Mouse (Mus musculus): ENCODE data around the gene Nup98. TPM values are rescaled to one million over a fixed set of nuclear protein-coding genes. Genes with fewer than 3 reads are reported as not detected.

Nup98 gene
- 2.6 and 5.6 TPM in 2 replicates for polyA plus RNA-seq (2012; ENCODE audit: low replicate concordance)

DNA sequence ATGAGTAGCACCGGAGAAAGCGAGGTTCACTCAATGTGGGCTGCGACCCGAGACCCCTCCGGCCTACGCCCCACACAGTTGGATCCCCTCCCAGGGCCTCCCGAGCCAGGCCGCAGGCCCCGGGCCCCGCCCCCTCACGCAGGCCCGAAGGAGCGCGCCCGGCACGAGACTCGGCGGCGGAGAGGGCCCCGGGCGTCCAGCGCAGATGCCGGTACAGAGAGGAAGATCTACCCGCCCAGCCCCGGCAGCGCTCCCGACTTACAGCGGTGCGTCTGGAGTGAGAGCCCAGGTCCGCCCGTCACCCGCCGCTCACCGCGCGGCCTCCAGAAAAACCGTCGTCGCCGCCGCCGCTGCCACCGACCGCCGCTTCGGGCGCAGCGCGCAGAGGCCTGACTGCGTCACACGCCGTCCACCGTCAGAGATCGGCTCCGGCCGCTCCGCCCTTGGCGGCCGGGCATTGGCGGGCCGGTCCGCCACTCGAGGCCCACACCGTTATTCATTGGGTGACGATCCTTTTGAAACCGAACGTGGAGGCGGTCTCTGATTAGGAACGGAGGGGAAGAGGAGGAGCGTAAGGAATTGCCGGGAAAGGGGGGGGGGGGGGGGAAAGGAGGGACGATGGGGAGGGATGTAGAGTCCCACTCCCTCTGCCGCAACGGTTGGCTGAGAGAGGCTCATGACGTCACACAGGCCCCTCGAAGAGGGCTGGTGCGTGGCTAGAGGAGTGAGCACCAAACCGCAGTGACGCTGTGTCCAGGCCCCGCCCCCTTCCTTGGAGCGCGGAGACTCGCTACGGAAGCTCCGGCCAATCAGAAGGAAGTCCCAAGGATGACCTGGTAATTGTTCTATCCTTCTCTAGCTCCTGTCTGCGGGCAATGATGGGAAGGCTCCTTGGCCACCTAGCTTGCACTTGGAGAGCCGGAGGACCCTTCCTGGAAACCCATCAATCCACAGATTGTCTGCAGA, at the start of gene Nup98, which contains the start of gene Pgap2:
Gene Nup98, minus strand, starts transcription at position 421 of the 966 bp plus-strand sequence.
Gene Pgap2, plus strand, starts transcription at position 453 of the 966 bp plus-strand sequence.

DNA sequence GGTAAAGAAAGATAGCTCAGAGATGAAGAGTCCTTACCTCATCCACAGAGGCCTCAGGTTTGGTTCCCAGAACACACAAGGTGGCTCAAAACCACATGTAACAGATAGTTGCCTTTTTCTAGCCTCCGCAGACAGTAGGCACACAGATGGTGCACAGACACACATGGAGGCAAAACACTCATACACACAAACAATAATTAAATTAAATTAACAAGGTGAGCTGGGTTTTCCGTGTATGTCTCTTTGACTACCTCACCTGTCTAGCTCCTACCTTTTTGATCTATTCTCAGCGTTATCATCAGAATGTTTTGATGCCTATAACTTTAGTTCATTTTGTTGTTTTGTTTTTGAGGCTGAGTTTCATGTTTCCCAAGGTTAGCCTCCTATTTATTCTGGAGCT, 46.0 kb upstream of the Nup98 start, which contains the start of gene Rhog:
Gene Rhog, minus strand, starts transcription at position 101 of the 400 bp plus-strand sequence.

DNA sequence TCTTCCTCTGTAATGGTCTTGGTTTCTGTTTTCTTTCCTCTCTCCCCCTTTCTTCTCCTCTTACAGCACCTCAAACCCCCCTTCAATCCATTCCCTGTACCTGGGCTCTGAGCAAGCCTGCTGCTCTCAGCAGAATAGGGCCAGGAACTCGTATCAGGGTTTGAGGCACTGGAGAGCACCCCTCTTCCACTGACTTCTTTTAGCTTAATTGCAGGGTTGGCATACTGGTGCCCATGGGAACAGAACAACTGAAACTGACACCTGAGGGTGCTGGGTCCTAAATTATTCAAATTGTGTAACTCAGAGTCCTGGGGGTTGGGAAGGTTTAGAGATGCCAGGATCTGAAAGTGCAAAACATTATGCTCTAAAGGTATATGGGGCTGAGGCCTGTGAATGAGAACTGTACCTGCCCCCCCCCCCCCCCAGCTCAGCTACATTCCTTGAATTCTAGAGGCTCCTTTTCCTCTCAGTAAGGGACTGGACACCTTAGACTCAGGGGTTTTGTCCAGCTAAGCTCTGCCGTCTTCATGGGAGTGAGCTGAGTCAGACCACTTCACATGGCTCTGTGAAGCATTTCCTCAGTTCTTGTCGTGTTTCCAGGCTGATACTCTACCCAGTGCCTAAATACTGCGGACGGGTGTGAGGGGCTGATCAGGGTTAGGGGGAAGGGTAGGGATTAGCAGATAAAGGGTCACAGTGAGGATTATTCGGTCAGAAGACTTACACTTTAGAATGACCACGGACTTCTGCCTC, 93.2 kb downstream of the Nup98 start, which contains the start of gene Chrna10:
Gene Chrna10, minus strand, starts transcription at position 250 of the 753 bp plus-strand sequence.

DNA sequence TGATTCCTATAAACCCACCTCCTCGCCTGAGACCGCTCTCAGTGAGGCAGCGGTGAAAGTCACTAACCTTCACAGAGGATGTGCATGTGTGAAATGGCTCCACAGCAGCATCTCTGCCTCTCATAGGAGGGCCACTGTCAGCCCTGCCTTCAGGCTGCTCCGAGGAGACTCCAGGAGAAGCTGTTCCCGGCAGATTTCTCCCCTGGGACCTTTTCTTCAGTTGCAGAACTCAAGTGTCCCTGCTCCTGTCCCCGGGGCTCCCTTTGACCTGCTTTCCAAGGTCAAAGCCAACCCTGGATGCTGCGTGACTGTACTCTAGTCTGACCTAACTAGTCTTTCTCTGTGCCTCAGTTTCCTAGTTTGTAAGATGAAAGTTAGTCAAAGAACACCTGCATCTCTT, 100.8 kb downstream of the Nup98 start, which contains the start of gene Art5:
Gene Art5, minus strand, starts transcription at position 319 of the 400 bp plus-strand sequence.

DNA sequence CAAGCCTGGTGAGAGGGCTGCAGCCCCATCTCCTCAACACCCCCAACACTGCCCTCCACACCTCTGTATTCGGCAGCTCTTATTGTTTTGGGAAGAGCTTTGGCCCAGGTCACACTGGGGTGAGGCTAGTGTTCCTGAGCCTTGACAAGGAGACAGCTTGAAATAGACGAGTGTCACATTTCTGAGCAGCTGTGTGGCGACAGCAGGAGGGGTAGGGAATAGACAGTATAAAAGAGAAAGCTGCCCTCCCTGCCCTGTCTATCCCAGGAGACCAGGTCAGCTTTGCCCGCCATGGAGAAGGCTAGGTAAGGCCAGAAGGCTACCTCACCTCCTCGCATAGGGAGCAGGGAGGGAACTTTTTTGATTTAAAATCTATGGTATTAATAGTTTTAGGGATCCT, 108.5 kb downstream of the Nup98 start, which contains the start of gene Art1:
Gene Art1, plus strand, starts transcription at position 257 of the 400 bp plus-strand sequence.

GRCm38 (mm10) chr7:102082816-102083215, 127.2 kb downstream of the Nup98 start, which contains the start of gene Trpc2:
TSS of gene Trpc2 (plus strand) at chr7:102083116.

Other genes starting within 250 kb of the Nup98 start
- gene Il18bp, start 191.5 kb downstream of the Nup98 start, polyA plus RNA-seq (2012; ENCODE audit: low replicate concordance): 5.3 and 23.4 TPM in 2 replicates
- 0.57 and 3.2 TPM in 2 replicates for gene Rnf121, start 144.7 kb downstream of the Nup98 start, polyA plus RNA-seq (2012; ENCODE audit: low replicate concordance)
- gene Xndc1, start 144.7 kb downstream of the Nup98 start, polyA plus RNA-seq (2012; ENCODE audit: low replicate concordance): 13.5 and 17.2 TPM in 2 replicates
- 0.64 TPM in 1 of 2 replicates, not detected in the other for gene Xntrpc, start 144.5 kb downstream of the Nup98 start, polyA plus RNA-seq (2012; ENCODE audit: low replicate concordance)
- gene Trpc2, start 127.1 kb downstream of the Nup98 start, polyA plus RNA-seq (2012; ENCODE audit: low replicate concordance): 0.15 and 4.1 TPM in 2 replicates
- gene Art1, start 108.4 kb downstream of the Nup98 start, polyA plus RNA-seq (2012; ENCODE audit: low replicate concordance): not detected in 2 replicates
- not detected in 2 replicates for gene Art5, start 100.7 kb downstream of the Nup98 start, polyA plus RNA-seq (2012; ENCODE audit: low replicate concordance)
- gene Chrna10, start 93.3 kb downstream of the Nup98 start, polyA plus RNA-seq (2012; ENCODE audit: low replicate concordance): not detected in 2 replicates
- 11.2 and 17.2 TPM in 2 replicates for gene Pgap2, start within 50 bp of the Nup98 start, polyA plus RNA-seq (2012; ENCODE audit: low replicate concordance)
- gene Rhog, start 45.9 kb upstream of the Nup98 start, polyA plus RNA-seq (2012; ENCODE audit: low replicate concordance): 60.1 and 267 TPM in 2 replicates
- gene Stim1, start 57.6 kb upstream of the Nup98 start, polyA plus RNA-seq (2012; ENCODE audit: low replicate concordance): 40.4 and 40.7 TPM in 2 replicates
- 19.3 and 87.3 TPM in 2 replicates for gene Rrm1, start 231.5 kb upstream of the Nup98 start, polyA plus RNA-seq (2012; ENCODE audit: low replicate concordance)